Mouse (Mus musculus): ENCODE data around the gene Tsku.

GRCm38 (mm10) chr7:98321083-98321482 is 40.0 kb downstream of the Tsku start, which contains the start of gene Acer3:
- TF ChIP-seq EP300 (IDR thresholded peaks at IDR 0.05; ENCODE audit: insufficient read depth, low read depth, low read length) = no peak
- no peak for TF ChIP-seq CTCF (IDR thresholded peaks at IDR 0.05; ENCODE audit: low read depth, low read length)
- TF ChIP-seq POLR2A (IDR thresholded peaks at IDR 0.05; ENCODE audit: insufficient read depth, low read length) = no peak

Data from ES-Bruce4 (cell line).